Mouse (Mus musculus) right cerebral cortex, adult 2 months (tissue): ENCODE results near the gene Zfp40.
"Not testable (repeated sequence)": the region's sequence is repeated elsewhere in the genome, so short reads cannot be mapped to it uniquely, and the experiment has no call there.

Source experiments
- DNase-seq, 2 experiments: peaks; one replicate each; pipeline ENCODE4 v3.0.0; 2021 to 2022; ENCODE audit warnings: low spot score in 2 of 2

Gene Zfp40

DNA sequence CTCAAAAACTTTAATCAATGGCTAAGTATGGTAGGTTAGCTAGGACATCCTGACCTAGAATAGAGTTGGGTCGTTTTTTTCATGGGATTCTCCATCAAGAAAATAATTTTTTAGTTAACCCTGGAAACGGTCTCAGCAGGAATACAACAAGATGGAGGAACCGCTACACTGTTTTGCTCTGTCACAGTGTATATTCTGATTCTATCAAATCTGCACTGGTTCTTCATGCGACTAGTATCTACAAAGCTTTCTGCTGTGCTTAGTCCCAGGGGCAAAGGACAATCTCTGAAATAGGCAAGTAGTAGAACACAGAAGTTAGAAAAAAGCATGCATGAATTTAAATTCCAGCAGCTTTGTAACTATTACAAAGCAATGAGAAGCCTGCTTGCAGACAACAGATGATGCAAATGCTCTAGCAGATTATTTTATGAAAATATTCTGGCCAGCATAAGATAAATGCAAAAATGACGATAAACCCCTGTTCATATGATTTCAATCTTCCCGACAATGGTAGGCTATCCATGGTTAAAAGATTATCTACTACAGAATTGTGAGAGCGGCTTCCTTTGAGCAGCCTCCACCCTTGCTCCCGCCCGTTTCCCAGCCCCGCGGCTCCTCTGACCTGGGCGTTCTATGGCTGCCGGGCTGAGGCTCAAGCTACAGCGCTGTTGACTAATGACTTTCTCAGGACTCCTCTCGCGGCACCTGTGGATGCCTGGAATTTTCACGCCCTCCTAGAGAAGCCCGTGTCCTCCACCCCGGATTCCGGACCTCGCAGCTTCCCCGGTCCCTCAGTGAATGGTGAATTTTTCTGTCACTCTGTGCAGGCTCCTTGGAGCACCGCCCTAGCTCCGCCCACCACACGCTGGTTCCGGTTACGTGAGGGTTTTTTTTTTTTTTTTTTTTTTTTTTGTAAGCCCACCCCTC lies at the start of gene Zfp40:
Gene Zfp40, minus strand, starts transcription at position 800 of the 927 bp plus-strand sequence.
- peak; percentile 90 to 92 for DNase-seq

DNA sequence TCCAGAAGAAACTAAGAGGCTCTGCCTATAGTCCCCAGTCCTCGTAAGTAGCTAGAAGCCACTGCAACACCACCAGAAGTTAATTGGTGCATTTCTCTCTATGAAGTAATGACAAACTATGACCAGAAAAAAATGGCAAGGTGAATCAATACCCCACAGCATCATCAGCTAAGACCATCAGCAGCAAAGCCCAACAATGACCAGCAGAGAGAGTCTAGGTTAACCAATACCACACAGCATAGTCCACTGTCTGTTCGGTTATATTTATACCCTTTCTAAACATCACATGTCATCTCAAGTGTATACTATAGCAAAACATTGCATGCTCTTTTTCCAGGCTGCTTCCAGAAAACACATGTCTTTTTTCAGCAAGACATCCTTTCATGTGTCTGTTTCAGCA lies 25.3 kb upstream of the Zfp40 start:
- DNase-seq: no peak

DNA sequence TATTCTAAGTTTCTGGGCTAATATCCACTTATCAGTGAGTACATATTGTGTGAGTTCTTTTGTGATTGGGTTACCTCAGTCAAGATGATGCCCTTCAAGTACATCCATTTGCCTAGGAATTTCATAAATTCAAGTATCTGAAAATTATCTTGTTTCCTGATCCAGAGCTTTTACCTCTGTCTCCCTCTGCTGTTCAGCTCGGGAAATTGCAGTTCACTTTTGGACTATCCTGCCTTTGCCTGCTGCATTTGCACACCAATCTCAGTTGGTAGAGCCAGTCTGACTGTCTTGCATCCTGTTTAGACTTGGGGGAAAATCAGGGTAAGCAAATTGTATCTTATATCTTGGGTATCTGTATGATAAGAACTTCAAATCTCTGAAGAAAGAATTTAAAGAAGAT lies 6.8 kb upstream of the Zfp40 start:
- DNase-seq: not testable (repeated sequence)

DNA sequence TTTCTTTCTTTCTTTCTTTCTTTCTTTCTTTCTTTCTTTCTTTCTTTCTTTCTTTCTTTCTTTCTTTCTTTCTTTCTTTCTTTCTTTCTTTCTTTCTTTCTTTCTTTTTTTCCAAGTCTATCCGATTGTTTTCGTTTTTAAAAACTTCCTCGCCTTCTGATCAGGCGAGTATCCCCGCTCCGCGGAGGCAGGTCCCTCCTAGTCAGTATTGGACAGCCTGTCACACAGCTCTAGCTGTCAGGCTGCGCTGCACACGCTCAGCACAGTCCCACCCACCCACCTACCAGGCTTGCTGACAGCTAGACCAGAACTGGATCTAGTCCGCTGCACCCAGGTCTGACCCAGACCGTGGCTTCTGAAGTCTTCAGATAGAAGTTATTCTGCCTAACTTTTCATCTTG lies 389 bp upstream of the Zfp40 start:
- peak; percentile 45 to 52 for DNase-seq

DNA sequence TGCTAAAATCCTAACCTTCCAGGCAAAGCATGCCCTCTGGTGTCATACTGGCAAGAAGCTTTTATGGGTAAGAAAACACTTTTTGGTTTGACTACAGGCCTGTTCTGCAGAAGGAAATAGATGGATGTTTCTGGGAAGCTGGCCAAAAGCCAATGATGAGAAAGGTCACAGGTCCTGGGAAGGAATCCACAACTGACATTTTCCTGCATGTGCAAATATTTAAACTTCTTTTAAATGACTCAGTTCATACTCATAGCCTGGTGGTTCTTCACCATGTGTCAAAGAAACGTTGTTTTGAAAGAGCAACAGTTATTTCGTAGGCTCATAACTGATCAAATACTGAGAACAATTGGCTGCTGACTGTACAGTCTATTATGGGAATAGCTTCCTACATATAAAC lies 5.4 kb downstream of the Zfp40 start:
- no peak for DNase-seq
